Mouse (Mus musculus) kidney, postnatal 10 days (tissue): Measurements from ENCODE around the gene Arhgap5.

Source experiments
- DNase-seq: peaks from one replicate; pipeline ENCODE4 v3.0.0; 2021; ENCODE audit warnings: mixed read lengths

Arhgap5 gene

GRCm38 (mm10) chr12:52503456-52504320 lies at the start of gene Arhgap5:
Gene Arhgap5, plus strand, starts transcription at chr12:52503972.
- DNase-seq, result peak; percentile 99

- DNase-seq, result no peak
Measured at GRCm38 (mm10) chr12:52464593-52464992, 39.2 kb upstream of the Arhgap5 start.

- DNase-seq, result no peak
Measured at GRCm38 (mm10) chr12:52471621-52472020, 32.2 kb upstream of the Arhgap5 start.

- DNase-seq, result no peak
Measured at GRCm38 (mm10) chr12:52473988-52474968, 29.5 kb upstream of the Arhgap5 start.

GRCm38 (mm10) chr12:52476036-52476435 lies 27.7 kb upstream of the Arhgap5 start:
- DNase-seq, result no peak

GRCm38 (mm10) chr12:52478611-52479010 lies 25.2 kb upstream of the Arhgap5 start:
- no peak for DNase-seq

- no peak for DNase-seq
Measured at GRCm38 (mm10) chr12:52479323-52479722, 24.4 kb upstream of the Arhgap5 start.

- no peak for DNase-seq
Measured at GRCm38 (mm10) chr12:52480851-52481250, 22.9 kb upstream of the Arhgap5 start.

GRCm38 (mm10) chr12:52481969-52482550 lies 21.7 kb upstream of the Arhgap5 start:
- no peak for DNase-seq

- DNase-seq, result no peak
Measured at GRCm38 (mm10) chr12:52483219-52483618, 20.6 kb upstream of the Arhgap5 start.

GRCm38 (mm10) chr12:52488266-52488975 lies 15.4 kb upstream of the Arhgap5 start:
- no peak for DNase-seq

- DNase-seq, result no peak
Measured at GRCm38 (mm10) chr12:52493281-52493681, 10.5 kb upstream of the Arhgap5 start.

- no peak for DNase-seq
Measured at GRCm38 (mm10) chr12:52497209-52497608, 6.6 kb upstream of the Arhgap5 start.

- DNase-seq, result peak; percentile 32
Measured at GRCm38 (mm10) chr12:52500915-52501833, 2.6 kb upstream of the Arhgap5 start.

- DNase-seq, result no peak
Measured at GRCm38 (mm10) chr12:52502161-52502560, 1.6 kb upstream of the Arhgap5 start.

GRCm38 (mm10) chr12:52503131-52503455 lies 679 bp upstream of the Arhgap5 start:
- DNase-seq, result no peak

GRCm38 (mm10) chr12:52504331-52505181 lies 784 bp downstream of the Arhgap5 start:
- peak; percentile 71 for DNase-seq

GRCm38 (mm10) chr12:52524699-52525098 lies 20.9 kb downstream of the Arhgap5 start:
- no peak for DNase-seq

- no peak for DNase-seq
Measured at GRCm38 (mm10) chr12:52525486-52525885, 21.7 kb downstream of the Arhgap5 start.

GRCm38 (mm10) chr12:52529740-52530139 lies 26.0 kb downstream of the Arhgap5 start:
- DNase-seq, result no peak
